Mouse (Mus musculus) liver, adult 10 weeks (tissue): Measurements from ENCODE around the gene Mllt6. TPM values are rescaled to one million over a fixed set of nuclear protein-coding genes. Genes with fewer than 3 reads are reported as not detected.

Experiments
- polyA plus RNA-seq: library from polyadenylated mRNA; stranded (reverse); fragments of 350-450 nt; fragmentation: Illumina TruSeq; extraction: RNeasy Lipid Tissue Mini Kit (QIAGEN cat#74804); gene quantifications from one replicate; pipeline ENCODE4 v1.2.3, GENCODE M21; 2014; ENCODE audit warnings: low read depth, low replicate concordance

The Mllt6 gene
- polyA plus RNA-seq: 2.0 TPM

DNA sequence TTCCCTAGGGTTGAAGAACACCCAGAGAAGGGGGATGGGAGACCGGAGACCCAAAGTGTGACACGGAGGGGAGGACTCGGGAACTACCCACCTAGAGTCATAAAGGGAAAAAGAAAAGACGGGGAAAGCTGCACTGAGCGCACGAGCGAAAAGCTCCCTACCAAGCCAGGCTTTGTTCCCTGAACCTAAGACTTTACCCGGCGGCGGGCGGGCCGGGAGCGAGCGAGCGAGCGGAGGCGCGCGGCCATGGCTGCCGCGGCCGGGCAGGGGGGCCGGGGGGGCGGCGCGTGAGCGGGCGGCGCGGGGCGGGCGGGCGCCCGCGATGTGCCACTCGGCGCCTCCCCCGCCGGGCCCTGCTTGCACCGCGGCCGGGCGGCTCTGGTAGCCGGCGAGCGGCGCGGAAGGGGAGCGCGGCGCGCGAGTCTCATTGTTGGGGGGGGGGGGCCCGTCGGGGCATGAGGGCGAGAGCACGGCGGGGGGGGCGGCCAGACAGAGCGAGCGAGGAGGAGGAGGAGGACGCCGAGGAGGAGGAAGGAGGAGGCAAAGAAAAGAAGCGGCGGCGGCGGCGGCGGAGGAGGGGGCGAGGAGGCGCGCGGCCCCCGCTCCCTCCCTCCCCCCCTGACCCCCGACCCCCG lies at the start of gene Mllt6:
TSS of gene Mllt6 (plus strand) at position 522 of the 635 bp plus-strand sequence.

DNA sequence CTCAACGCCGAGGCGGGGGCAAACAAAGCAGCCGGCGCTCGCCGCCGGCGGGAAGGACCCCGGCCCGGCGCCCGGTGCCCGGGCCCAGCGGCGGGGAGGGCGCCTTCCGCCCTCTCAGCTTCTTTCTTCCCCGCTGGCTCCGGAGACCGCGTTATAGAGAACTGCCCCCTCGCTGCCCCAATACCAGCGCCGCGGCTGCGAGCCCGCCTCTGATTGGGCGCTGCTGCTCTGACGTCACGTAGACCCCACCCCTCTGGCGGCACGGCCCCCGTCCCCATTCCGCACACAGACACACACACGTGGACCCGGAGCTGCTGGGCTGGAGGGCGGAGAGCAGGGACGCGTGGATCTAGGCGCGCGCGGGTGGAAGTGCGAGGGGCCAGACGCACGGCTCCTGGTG lies 33.6 kb upstream of the Mllt6 start, which contains the start of gene Epop:
TSS of gene Epop (minus strand) at position 127 of the 400 bp plus-strand sequence.

GRCm38 (mm10) chr11:97685613-97686321 lies 22.6 kb downstream of the Mllt6 start, which contains the start of gene Cisd3:
Gene Cisd3 (plus strand): TSS chr11:97685826.

GRCm38 (mm10) chr11:97700003-97700745 lies 37.0 kb downstream of the Mllt6 start, which contains the start of gene Pcgf2:
Gene Pcgf2 (minus strand): TSS chr11:97700497.

DNA sequence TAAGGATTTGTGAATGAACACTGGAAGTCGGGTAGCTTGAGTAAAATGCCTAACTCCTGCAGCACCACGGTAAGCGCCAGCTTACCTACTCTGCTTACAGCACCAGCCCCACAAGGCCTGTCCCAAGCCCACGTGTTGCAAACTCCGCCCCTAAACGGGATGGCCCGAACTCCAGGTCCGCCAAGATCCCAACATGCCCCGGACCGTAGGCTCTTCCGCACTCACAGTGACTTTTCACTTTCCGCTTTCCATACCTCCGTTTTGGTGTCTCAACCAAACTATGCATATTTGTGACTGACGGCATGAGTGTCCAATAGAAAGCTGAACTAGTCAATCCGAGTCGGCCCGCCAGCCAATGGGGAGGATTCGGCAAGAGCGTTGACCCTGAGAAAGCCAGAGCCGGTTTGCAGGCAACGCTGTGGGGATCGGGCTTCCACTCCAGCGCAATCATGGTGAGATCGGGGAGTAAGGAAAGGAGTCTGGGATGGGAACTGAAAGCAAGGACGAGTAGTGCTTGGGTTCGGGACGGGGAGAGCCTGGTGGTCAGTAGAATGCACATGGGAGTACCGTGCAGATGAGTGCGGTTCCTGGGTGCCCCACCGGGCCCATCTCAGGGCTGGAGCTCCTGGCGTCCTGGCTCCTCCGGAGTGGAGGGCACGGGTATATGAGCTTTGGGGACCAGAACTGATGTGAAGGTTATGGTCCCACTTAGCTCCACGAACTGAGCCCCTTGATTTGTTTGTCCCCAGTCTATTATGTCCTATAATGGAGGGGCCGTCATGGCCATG lies 40.0 kb downstream of the Mllt6 start, which contains the start of gene Psmb3:
TSS of gene Psmb3 (plus strand) at position 361 of the 788 bp plus-strand sequence.

Other genes starting within 250 kb of the Mllt6 start
- 2.9 TPM for gene Arhgap23, start 247.9 kb upstream of the Mllt6 start, polyA plus RNA-seq
- gene 4933428G20Rik, start 163.1 kb upstream of the Mllt6 start, polyA plus RNA-seq: not detected
- gene Srcin1, start 87.2 kb upstream of the Mllt6 start, polyA plus RNA-seq: 0.05 TPM
- not detected for gene Epop, start 33.7 kb upstream of the Mllt6 start, polyA plus RNA-seq
- gene Cisd3, start 22.4 kb downstream of the Mllt6 start, polyA plus RNA-seq: 14.6 TPM
- gene Pcgf2, start 37.1 kb downstream of the Mllt6 start, polyA plus RNA-seq: 0.98 TPM
- gene Psmb3, start 40.0 kb downstream of the Mllt6 start, polyA plus RNA-seq: 20.8 TPM
- 7.0 TPM for gene Pip4k2b, start 81.3 kb downstream of the Mllt6 start, polyA plus RNA-seq
- gene Cwc25, start 103.1 kb downstream of the Mllt6 start, polyA plus RNA-seq: 8.0 TPM
- gene 1700001P01Rik, start 112.5 kb downstream of the Mllt6 start, polyA plus RNA-seq: not detected
- 672 TPM for gene Rpl23, start 119.0 kb downstream of the Mllt6 start, polyA plus RNA-seq
- gene Lasp1, start 135.6 kb downstream of the Mllt6 start, polyA plus RNA-seq: 30.9 TPM
- 0.77 TPM for gene B230217C12Rik, start 177.4 kb downstream of the Mllt6 start, polyA plus RNA-seq
- 0.98 TPM for gene Fbxo47, start 220.7 kb downstream of the Mllt6 start, polyA plus RNA-seq